Mouse (Mus musculus): ENCODE results near the gene Tnnc2. TPM values are rescaled to one million over a fixed set of nuclear protein-coding genes. Genes with fewer than 3 reads are reported as not detected.

The Tnnc2 gene
- polyA plus RNA-seq, 1 experiment from 2014 or later = 0.52 TPM

DNA sequence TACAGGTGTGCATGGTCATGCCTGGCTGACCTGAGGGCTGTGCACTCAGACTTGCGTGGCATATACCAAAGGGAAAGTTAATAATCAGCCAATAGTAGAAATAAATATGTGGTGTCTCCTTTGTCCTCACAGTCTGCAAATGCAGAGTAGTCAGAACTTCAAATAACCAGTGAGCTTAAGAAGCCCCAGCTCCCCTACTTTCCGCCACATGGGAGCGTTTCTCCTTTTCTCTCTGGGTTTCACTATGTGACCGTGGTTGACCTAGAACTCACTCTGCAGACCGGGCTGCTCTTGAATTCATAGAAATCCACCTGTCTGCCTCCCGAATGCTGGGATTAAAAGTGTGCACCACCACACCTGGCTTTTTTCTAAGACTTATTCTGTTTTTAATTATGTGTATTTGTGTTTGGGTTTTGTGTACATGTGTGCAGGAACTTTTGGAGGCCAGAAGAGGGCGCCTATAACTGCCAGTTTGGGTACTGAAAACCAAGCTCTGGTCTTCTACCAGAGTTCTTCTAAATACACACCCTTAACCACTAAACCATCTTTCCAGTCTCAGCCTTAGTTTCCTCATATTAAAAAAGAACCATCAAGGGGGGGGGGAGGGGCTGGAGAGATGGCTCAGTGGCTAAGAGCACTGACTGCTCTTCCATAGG is 4.3 kb upstream of the Tnnc2 start:
- 0 out of 2 replicates have a peak, but pooled peaks cover 4% of the 10 kb centered on the region for H3K27me3 ChIP-seq
- no peak for ATAC-seq (ENCODE audit: low FRiP score, low read depth)
- H3K27ac ChIP-seq (replicated peaks) = no peak overlapping the region
- 0 out of 2 replicates have a peak, but pooled peaks cover 2% of the 10 kb centered on the region for H3K36me3 ChIP-seq
- peaks cover 11% of the 10 kb centered on the region for H3K4me1 ChIP-seq
- H3K4me3 ChIP-seq = no peak overlapping the region
- no peak overlapping the region for H3K4me2 ChIP-seq (replicated peaks)
- no peaks in the 10 kb centered on the region for H3K9me3 ChIP-seq
- 80% methylated on average over 7 of the region's 7 CpGs for WGBS
- no peak overlapping the region for H3K9ac ChIP-seq (replicated peaks)

GRCm38 (mm10) chr2:164781876-164782275 is 2.1 kb upstream of the Tnnc2 start:
- 67% methylated on average over 4 of the region's 4 CpGs for WGBS
- Histone ChIP-seq H3K27ac (replicated peaks) (no peak overlapping the region), H3K9me3 (no peaks in the 10 kb centered on the region)

GRCm38 (mm10) chr2:164778809-164779208 is 958 bp downstream of the Tnnc2 start:
- H3K36me3 ChIP-seq = no peaks in the 10 kb centered on the region
- H3K4me3 ChIP-seq = no peak overlapping the region
- H3K4me1 ChIP-seq = no peaks in the 10 kb centered on the region
- H3K27ac ChIP-seq (replicated peaks) = no peak overlapping the region
- no peak for ATAC-seq (ENCODE audit: low FRiP score, low read depth)
- H3K4me2 ChIP-seq (replicated peaks) = no peak overlapping the region
- no peaks in the 10 kb centered on the region for H3K9me3 ChIP-seq
- H3K9ac ChIP-seq (replicated peaks) = no peak overlapping the region
- WGBS = 84% methylated on average over 7 of the region's 7 CpGs
- H3K27me3 ChIP-seq = 0 out of 2 replicates have a peak, but pooled peaks cover 4% of the 10 kb centered on the region

More at GRCm38 (mm10) chr2:164781876-164782275, 2.1 kb upstream of the Tnnc2 start:
- Histone ChIP-seq H3K4me2 (replicated peaks) (no peak overlapping the region), H3K27me3 (0 out of 2 replicates have a peak, but pooled peaks cover 2% of the 10 kb centered on the region), H3K36me3 (no peaks in the 10 kb centered on the region), H3K9ac (replicated peaks) (no peak overlapping the region), H3K4me3 (no peak overlapping the region), H3K4me1 (peaks cover 11% of the 10 kb centered on the region)
- no peak for ATAC-seq (ENCODE audit: low FRiP score, low read depth)

DNA sequence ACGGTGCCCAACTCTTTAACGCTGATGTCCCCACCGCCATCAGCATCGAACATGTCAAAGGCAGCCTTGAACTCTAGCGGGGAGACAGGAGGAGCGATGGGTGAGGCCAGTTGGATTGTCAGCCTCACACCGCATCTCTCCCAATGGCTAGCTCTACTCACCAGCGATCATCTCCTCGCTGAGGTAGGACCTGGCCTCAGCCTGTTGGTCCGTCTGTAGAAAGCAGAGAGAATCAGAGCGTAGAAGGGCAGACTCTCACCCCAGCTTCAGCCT is 1.8 kb downstream of the Tnnc2 start:
- H3K9ac ChIP-seq (replicated peaks) = no peak overlapping the region
- no peak for ATAC-seq (ENCODE audit: low FRiP score, low read depth)
- 91% methylated on average over 11 of the region's 11 CpGs for WGBS
- H3K36me3 ChIP-seq = peaks cover under 1% of the 10 kb centered on the region; the same call in 1 of the 2 replicates
- no peaks in the 10 kb centered on the region for H3K9me3 ChIP-seq
- no peak overlapping the region for H3K27ac ChIP-seq (replicated peaks)
- H3K4me2 ChIP-seq (replicated peaks) = no peak overlapping the region
- no peaks in the 10 kb centered on the region for H3K4me1 ChIP-seq
- H3K27me3 ChIP-seq = 0 out of 2 replicates have a peak, but pooled peaks cover 4% of the 10 kb centered on the region
- no peak overlapping the region for H3K4me3 ChIP-seq

DNA sequence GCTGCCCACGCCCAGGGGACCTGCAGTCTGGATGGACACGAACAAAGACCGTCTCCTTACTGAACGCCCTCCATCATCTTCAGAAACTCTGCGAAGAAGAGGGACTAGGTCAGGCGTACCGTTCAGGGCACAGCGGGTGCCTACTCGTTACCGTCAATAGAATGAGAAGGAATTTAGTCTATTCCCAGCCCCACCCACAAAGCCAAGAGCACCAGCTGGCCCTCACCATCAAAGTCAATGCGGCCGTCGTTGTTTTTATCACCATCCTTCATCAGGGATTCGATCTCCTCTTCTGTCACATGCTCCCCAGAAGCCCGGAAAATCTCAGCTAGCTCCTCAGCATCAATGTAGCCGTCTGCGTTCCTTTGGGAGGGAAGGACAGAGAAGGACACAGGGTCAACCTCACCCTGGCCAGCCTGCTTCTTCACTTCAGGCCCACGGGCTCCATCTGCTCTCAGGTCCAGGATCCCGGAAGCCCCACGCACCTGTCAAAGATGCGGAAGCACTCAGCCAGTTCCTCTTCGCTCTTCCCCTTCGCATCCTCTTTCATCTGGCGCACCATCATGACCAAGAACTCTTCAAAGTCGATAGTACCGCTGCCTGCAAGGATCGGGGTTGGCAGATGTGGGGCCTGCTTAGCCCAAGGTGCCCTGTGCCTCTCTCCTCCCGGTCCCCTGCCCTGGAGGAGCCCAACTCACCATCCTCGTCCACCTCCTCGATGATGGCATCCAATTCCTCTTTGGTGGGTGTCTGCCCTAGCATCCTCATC is 2.3 kb downstream of the Tnnc2 start:
- Histone ChIP-seq H3K36me3 (peaks cover 5% of the 10 kb centered on the region), H3K9me3 (no peaks in the 10 kb centered on the region), H3K27ac (replicated peaks) (no peak overlapping the region), H3K4me3 (no peak overlapping the region), H3K4me2 (replicated peaks) (no peak overlapping the region), H3K27me3 (0 out of 2 replicates have a peak, but pooled peaks cover 4% of the 10 kb centered on the region), H3K9ac (replicated peaks) (no peak overlapping the region), H3K4me1 (no peaks in the 10 kb centered on the region; the same call in 1 of the 2 replicates)
- no peak for ATAC-seq (ENCODE audit: low FRiP score, low read depth)
- WGBS = 85% methylated on average over 30 of the region's 30 CpGs

- H3K9ac ChIP-seq (replicated peaks) = no peak overlapping the region
- 70% methylated on average over 17 of the region's 17 CpGs for WGBS
- H3K9me3 ChIP-seq = no peaks in the 10 kb centered on the region
- H3K36me3 ChIP-seq = peaks cover 11% of the 10 kb centered on the region
- no peak overlapping the region for H3K27ac ChIP-seq (replicated peaks)
- H3K4me3 ChIP-seq = no peak overlapping the region
- 0 out of 2 replicates have a peak, but pooled peaks cover 4% of the 10 kb centered on the region for H3K27me3 ChIP-seq
- ATAC-seq (ENCODE audit: low FRiP score, low read depth) = no peak
- peaks cover 6% of the 10 kb centered on the region for H3K4me1 ChIP-seq
- H3K4me2 ChIP-seq (replicated peaks) = no peak overlapping the region
These were observed 3.0 kb downstream of the Tnnc2 start for GRCm38 (mm10) chr2:164776801-164777200.

DNA sequence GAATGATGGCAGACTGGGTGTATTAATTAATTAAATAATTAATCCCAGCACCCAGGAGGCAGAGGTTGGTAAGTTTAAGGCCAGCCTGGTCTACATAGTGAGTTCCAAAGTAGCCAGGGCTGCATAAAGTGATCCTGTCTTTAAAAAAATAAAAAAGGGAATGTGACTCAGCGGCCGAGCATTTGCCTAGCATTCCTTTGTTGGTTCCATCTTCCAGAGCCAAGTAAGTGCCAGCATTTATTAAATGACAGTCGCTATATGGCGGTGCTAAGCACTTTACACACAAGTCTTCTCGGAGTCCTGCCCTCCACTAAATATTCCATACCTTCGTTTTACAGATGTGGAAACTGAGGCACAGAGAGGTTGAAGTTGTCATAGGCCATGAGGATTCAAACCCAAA is 3.6 kb downstream of the Tnnc2 start:
- 91% methylated on average over 6 of the region's 6 CpGs for WGBS
- H3K9ac ChIP-seq (replicated peaks) = no peak overlapping the region
- no peaks in the 10 kb centered on the region for H3K9me3 ChIP-seq
- H3K4me1 ChIP-seq = peaks cover 13% of the 10 kb centered on the region
- H3K4me3 ChIP-seq = no peak overlapping the region
- H3K4me2 ChIP-seq (replicated peaks) = no peak overlapping the region
- ATAC-seq (ENCODE audit: low FRiP score, low read depth) = no peak
- 0 out of 2 replicates have a peak, but pooled peaks cover 4% of the 10 kb centered on the region for H3K27me3 ChIP-seq
- H3K27ac ChIP-seq (replicated peaks) = no peak overlapping the region
- H3K36me3 ChIP-seq = peaks cover 16% of the 10 kb centered on the region

DNA sequence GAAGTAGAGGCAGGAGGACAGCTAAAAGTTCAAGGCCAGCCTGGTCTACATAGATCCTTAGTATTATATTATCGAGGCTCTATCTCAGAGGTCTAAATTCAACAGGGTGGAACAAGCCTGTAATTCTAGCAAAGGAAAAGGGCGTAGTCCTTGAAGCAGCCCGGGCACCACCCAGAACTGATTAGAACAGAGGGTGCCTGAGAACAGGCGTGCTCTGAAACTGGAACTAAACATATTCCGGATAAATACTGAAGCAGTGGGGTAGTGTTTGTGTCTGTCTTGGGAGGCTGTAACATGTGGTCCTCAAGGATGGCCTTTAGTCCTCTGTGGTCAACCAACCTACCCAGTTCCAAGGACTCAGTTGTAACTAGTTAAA is 5.8 kb downstream of the Tnnc2 start:
- WGBS = 87% methylated on average over 5 of the region's 5 CpGs

DNA sequence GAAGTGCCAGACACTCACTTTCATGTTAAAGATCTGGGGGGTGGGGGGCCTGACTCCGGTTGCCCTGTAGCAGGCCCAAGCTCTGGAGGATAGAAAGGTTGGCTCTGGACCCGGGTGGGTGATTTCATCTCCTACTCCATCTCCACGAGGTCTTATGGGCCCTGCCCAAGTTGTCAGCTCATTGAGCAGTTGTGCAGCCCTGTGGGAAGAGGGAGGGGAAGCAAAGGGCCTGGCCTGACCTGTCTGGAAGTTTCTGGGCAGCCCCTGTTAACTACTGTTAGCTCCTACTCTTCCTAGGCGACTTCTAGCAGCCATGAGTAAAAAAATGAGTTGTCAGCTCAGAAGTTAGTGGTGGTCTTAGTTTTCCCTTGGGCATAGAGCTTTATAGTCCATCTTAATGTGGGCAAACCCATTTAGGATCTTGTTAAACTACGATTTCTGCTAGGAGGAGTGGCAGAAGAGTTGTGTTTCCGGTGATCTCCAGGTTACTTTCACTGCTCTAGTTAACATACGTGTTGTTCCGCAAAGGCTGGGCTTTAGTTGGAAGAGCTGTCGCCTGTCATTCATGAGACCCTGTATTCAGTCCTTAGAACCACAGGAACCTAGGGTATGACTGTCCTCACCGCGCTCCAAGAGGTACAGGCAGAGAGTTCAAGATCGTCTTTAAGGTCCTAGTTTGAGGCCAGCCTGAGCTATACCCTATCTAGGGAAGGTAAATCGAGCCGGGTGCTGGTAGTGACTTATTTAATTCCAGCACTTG is 6.4 kb downstream of the Tnnc2 start:
- Histone ChIP-seq H3K27ac (replicated peaks) (no peak overlapping the region; the same call in 1 of the 2 replicates), H3K4me3 (0 out of 2 replicates have a peak overlapping the region, but pooled peaks have one; percentile 4), H3K4me2 (replicated peaks) (no peak overlapping the region), H3K27me3 (0 out of 2 replicates have a peak, but pooled peaks cover 4% of the 10 kb centered on the region), H3K36me3 (peaks cover 16% of the 10 kb centered on the region), H3K9ac (replicated peaks) (no peak overlapping the region), H3K9me3 (no peaks in the 10 kb centered on the region), H3K4me1 (peaks cover 25% of the 10 kb centered on the region)
- WGBS = 79% methylated on average over 14 of the region's 14 CpGs
- ATAC-seq (ENCODE audit: low FRiP score, low read depth) = no peak

More for the DNA sequence above, 5.8 kb downstream of the Tnnc2 start:
- H3K27ac ChIP-seq (replicated peaks) = no peak overlapping the region
- peaks cover 25% of the 10 kb centered on the region for H3K4me1 ChIP-seq
- H3K9me3 ChIP-seq = no peaks in the 10 kb centered on the region
- no peak overlapping the region for H3K4me2 ChIP-seq (replicated peaks)
- peaks cover 16% of the 10 kb centered on the region for H3K36me3 ChIP-seq
- no peak overlapping the region for H3K9ac ChIP-seq (replicated peaks)
- no peak overlapping the region for H3K4me3 ChIP-seq
- 0 out of 2 replicates have a peak, but pooled peaks cover 4% of the 10 kb centered on the region for H3K27me3 ChIP-seq
- no peak for ATAC-seq (ENCODE audit: low FRiP score, low read depth)

- no peak overlapping the region for H3K27ac ChIP-seq (replicated peaks)
- H3K4me1 ChIP-seq = peaks cover 25% of the 10 kb centered on the region
- H3K9me3 ChIP-seq = no peaks in the 10 kb centered on the region
- WGBS = 85% methylated on average over 8 of the region's 8 CpGs
- peak overlapping the region; percentile 94 for H3K4me3 ChIP-seq
- H3K9ac ChIP-seq (replicated peaks) = peak overlapping the region; percentile 76
- peaks cover 38% of the 10 kb centered on the region for H3K36me3 ChIP-seq
- H3K27me3 ChIP-seq = no peaks in the 10 kb centered on the region
- H3K4me2 ChIP-seq (replicated peaks) = peak overlapping the region; percentile 94
- no peak for ATAC-seq (ENCODE audit: low FRiP score, low read depth)
These were observed 8.6 kb downstream of the Tnnc2 start for GRCm38 (mm10) chr2:164771123-164771522.

- Histone ChIP-seq H3K4me3 (peak overlapping the region; percentile 94), H3K9me3 (no peaks in the 10 kb centered on the region), H3K36me3 (peaks cover 47% of the 10 kb centered on the region), H3K27me3 (no peaks in the 10 kb centered on the region), H3K9ac (replicated peaks) (peak overlapping the region; percentile 76), H3K4me2 (replicated peaks) (peak overlapping the region; percentile 94), H3K27ac (replicated peaks) (0 out of 2 replicates have a peak overlapping the region, but pooled peaks have one; percentile 30), H3K4me1 (peaks cover 25% of the 10 kb centered on the region)
- 6% methylated on average over 15 of the region's 15 CpGs for WGBS
- ATAC-seq (ENCODE audit: low FRiP score, low read depth) = no peak
These were observed 9.5 kb downstream of the Tnnc2 start for GRCm38 (mm10) chr2:164770279-164770678.

All from midbrain, embryonic 12.5 days (tissue).